Mouse (Mus musculus) cerebellum, adult (tissue): ENCODE results near the gene Cd1d1.
"Not testable (repeated sequence)": the region's sequence is repeated elsewhere in the genome, so short reads cannot be mapped to it uniquely, and the experiment has no call there.

Source experiments
- ATAC-seq: cut with Nextera tagmentation; 2 replicates; pipeline ENCODE4 v1.9.2; 2017; ENCODE audit warnings: mild to moderate bottlenecking, moderate library complexity, mixed read lengths; ENCODE audit not compliant: insufficient number of reproducible peaks, low FRiP score, low TSS enrichment

Gene Cd1d1

DNA sequence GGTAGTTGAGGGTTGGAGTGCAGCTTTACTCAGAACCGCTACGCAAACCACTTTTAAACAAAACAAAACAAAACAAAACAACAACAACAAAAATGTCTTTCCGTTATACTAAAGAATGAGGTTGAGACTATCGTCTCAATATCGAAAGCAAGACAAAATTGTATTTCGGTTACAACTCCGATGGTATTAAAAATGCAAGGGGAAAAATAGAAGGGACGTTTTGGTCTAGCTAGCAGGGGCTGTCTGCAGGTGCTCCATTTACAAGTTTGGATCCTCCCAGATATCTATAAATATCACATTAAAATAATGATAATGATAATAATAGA is at the start of gene Cd1d1:
Gene Cd1d1 (minus strand): TSS at position 27 of the 326 bp plus-strand sequence.
- no peak for ATAC-seq

DNA sequence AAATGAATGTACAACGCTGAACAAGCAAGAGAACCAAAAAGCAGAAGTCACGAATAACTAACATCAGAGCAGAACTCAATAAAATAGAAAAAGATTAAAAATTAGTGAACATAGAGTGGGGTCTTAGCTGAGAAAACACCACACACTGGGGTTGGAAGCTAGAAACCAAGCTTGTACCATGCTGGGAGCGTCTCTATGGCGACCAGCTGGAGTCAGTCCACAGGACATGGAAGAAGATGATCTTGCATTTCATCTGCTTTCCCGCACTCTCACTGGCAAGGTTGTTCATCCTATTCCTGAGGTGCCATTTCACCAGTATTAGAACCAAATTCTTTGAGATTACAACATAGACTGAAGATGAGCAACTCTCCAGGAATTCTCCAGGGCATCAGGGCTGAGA is 48.6 kb upstream of the Cd1d1 start:
- no peak for ATAC-seq

DNA sequence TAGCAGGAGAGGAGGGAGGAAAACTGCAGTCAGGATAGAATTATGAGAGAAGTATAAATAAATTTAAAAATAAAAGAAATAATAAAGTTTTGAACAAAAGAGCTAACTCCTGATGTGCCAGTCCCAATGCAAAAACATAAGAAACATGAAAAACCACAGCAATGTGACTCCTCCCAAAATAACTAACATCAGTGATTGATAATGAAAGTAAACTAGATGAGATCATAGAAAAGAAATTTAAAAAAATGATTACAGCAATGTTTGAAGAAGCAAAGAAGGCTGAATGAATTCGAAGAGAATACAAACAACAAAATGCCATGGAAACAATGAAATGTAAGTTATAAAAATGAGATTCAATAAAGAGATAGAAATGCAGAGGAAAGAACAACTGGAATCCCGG is 42.5 kb upstream of the Cd1d1 start:
- ATAC-seq, result no peak

DNA sequence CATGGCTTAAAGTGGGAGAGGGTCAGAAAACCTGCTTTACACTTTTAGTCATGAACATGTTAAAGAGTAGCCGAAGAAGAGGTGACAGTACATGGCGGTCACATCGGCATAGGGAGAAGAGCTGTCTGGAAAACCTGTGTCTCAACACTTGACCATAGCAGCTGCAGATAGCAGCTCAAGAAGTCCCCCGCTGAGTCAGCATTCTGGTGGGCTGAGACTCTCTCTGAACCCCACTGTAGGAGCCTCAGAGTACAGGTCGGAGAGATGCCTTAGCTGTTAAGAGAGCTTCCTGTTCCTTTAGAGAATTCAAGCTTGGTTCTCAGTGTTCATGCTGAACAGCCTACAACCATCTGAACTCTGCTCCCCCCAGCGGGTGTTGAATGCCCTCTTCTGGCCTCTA is 39.3 kb upstream of the Cd1d1 start:
- ATAC-seq, result no peak

DNA sequence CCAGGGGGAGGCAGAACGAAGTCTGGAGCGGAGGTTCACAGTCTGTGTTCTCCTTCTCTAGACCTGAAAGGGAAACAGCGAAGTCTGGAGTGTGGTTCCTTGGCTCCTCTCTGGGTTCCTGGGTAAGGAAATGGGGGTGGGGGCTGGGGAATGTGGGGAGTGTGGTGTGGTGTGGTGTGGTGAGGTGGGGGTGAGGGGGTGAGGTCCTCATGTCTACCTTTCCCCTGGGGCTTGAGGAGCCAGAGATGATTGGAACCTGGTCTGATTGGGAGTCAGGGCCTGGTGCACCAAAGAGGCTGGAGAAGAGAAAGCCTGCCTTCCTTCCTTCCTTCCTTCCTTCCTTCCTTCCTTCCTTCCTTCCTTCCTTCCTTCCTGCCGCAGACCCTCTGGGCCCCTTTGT is 34.8 kb upstream of the Cd1d1 start:
- ATAC-seq, result no peak

DNA sequence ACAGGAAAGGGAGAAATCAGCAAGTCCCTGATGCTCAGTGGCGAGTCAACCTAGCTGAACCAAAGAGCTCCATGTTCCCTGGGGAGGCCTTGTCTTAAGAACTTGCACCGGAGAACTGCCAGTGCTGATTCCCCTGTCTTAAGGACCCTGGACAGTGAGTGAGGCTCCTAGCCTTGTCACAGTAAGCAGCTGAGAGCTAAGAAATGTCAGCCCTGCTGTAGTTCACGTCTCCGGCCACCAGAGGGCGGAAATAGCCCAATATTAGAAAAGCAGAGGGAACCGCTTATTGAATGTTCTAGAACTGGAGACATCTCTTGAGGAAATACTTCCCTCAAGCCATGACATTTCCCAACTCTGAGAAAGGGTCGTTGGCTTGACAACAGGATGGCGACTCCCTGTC is 34.1 kb upstream of the Cd1d1 start:
- 0 out of 2 replicates have a peak, but pooled peaks have one; percentile 42 for ATAC-seq

DNA sequence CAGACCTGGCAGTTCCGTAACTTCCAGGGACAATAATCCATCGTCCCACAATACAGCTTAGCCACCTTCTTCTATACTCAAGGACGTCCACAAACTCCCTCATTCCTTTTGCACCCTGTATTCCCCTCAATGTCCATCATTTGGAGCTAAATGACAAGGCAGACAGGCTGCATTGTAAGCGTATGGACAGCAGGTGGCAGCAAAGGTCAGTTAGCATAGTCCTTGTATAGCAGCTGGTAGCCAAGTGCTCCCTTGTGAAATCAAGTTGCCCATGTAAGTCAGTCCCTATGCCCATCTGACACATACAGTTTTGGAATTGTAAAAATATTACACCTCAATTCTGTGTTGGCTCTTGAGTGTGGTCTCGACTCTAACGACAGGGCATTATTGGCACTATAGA is 31.6 kb upstream of the Cd1d1 start:
- ATAC-seq, result peak; percentile 46

DNA sequence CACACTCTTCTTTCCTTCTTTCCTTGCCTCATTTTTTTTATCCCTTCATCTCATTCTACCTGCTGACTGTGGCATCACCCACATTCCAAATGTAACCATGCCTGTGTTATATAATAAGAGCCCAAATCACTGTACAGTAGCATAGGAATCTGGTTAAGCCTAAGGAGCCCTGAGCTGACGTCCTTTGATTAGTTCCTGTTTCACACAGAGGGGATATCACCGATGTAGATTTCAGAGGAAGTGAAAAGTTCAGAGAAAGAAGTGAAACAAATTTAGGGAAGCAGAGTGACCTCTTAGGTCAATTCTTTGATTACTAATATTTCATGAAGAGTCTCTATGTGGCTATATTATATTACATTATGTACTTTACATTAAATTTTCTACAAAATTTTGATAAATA is 18.5 kb upstream of the Cd1d1 start:
- ATAC-seq, result no peak

DNA sequence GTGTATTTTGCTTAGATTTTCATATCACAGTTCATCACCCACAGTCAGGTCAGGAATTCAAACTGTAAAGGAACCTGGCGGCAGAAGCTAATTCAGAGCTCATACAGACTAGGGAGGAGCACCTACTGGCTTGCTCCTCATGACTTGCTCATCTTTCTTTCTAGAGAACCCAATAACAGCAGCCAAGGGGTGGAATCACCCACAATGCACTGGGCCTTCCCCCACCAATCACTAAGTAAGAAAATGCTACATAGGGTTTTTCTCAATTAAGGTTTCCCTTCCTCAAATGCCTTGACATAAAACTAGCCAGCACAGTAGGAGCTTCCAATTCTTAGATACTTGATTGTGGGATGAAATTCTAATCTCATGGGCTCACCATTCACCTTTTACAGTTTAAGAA is 17.8 kb upstream of the Cd1d1 start:
- no peak for ATAC-seq

DNA sequence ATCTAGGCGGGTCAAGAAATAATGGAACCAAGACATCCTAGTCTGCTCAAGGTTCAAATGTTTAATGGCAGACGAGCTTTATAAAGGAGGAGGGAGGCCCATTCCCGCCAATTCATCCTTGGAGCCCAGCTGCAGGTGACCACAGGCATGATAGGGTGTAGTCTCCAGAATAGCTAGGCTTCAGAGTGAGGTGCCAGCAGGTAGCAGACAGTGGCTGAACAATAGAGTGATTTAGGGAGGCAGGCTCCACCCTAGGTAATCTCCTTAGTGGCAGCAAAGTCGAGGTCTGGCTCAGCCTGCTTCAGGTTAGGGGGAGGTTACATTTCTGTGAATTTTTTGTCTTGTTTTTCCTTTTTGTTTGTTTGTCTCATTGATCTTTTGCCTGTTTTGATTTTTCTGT is 16.7 kb upstream of the Cd1d1 start:
- ATAC-seq, result no peak

DNA sequence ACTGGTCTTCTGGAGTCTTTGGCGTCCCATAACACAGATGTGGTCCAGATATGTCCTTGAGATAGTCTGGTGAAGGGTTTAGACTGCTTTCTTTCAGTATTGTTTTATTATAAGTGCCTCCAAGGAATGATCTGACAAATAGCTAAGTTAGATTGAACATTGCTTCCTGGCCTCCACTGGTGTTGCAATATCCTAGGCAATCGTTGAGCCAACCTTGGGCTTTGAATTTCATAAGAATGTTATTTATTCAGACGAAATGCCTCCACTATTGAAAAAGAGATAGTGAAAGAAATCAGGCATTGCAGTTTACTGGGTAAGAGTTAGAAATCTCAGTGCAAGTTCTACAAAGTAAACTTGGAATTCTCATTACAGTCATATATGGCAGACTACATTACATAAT is 13.2 kb upstream of the Cd1d1 start:
- not testable (repeated sequence) for ATAC-seq

DNA sequence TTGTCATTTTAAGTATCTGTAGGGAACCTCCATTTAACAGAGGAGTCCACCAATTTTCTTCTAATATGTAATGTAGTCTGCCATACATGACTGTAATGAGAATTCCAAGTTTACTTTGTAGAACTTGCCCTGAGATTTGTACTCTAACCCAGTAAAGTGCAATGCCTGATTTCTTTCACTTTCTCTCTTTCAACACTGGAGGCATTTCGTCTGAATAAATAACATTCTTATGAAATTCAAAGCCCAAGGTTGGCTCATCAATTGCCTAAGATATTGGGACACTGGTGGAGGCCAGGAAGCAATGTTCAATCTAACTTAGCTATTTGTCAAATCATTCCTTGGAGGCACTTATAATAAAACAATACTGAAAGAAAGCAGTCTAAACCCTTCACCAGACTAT is 9.0 kb upstream of the Cd1d1 start:
- not testable (repeated sequence) for ATAC-seq

DNA sequence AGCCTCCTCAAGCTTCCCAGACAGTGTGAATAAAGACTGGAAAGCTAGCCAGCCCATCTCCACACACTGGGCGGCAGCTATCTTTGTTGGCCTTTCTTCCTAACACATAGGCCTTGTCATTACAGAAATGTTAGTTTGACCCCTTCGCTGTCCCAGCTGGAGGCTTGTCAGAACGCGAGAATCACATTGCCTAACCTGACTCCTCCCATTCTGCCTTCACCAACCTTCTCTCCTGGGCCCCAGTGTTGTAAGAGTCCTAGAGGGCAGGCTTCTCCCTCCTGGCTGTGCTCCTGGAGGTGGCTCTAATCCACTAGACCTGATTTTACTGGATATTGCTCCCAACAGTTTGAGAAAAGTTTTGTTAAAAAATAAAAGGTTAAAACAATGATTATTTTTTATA is 1.4 kb upstream of the Cd1d1 start:
- no peak for ATAC-seq

DNA sequence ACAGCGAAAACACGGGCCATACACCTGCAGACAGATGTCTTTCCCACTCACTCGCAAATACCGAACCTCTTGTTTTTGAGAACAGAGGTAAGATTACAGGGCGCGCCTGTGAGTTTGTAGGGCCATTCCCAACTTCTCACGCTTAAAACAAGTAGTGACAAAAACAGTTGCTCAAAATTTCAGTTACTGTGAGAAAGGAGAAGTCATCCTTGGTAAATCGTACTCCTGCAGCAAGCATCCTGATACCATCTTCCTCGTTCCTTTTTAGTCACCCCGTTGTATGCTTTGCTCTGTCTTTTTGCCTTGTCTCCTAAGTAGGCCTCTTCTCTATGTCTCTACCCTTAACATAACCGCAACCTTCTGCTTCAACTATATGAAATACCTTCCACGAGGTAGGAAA is 810 bp upstream of the Cd1d1 start:
- no peak for ATAC-seq

DNA sequence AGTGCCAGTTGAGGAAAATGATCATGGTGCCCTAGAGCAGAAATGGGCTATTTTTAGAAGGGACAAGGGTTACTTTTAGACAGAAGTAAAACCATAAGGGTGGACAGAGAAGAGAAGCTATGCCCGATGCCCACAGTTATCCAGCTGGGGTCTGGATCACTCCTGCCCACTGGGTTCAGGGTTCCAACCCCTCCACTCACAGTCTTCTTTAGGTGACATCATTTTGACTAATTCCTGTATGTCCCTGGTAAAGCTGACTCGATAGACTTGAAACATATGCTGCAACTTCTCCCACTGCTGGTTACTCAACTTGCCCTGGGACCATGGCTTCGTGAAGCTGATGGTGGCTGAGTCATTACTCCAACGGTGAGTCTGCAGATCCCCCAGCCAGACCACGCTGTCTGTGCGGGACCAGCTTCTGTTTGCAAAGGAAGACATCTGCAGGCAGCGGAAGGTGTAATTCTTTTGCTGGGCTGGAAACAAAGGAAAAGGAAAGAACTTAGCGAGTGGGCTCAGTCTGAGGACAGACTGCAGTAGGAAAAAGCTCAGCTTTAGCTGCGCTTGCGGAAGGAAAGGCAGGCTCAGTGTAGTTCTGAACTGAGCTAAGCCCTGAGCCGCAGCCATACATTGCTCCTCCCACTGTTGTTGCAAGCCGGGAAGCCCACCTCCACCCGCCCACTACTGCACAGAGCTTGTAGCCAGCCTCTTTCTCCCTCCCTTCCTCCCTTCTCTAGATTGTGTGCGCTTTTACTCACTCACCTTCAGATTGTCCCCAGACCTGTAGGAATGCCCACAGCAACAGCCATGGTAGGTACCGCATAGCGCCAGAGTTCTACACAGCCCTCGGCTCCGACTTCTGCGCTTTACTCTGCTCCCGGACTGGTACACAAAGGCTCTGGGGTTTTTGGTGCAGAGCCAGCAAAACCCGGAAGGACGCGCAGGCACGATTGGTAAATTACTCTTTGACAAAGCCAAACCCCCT is 517 bp downstream of the Cd1d1 start:
- peak; percentile 84 for ATAC-seq

DNA sequence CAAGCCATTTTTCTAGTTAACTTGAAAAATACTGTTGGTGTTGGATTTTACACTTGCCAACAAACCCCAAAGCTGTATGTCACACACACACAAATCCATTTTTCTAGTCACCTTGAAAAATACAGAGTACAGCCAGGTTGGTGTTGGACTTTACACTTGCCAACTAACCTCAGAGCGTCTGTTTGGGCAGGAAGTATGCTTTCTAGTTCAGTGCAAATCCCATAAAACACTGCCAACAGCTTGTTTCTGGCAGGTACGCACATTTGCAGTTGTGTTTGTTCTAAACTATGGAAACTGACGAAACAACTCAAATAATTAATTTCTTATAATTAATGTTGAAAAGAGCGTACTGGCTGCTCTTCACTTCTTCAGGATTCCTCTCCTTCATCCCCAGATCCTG is 3.1 kb downstream of the Cd1d1 start:
- no peak for ATAC-seq

DNA sequence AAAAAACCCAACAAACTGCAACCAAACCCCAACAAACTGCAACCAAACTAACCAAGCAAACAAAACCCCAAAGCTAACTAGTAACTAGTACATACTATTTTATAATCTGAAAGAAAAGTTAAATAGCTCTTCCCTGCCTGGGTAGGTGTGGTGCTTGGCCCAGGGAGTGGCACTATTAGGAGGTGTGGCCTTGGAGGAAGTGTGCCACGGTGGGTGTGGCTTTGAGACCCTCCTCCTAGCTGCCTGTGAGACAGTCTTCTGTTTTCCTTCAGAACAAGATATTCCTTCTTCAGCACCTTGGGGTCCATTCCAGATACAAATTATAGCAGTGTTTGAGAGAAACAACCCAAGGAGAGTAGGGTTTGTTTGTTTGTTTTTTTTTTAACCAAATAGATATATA is 3.9 kb downstream of the Cd1d1 start:
- no peak for ATAC-seq

DNA sequence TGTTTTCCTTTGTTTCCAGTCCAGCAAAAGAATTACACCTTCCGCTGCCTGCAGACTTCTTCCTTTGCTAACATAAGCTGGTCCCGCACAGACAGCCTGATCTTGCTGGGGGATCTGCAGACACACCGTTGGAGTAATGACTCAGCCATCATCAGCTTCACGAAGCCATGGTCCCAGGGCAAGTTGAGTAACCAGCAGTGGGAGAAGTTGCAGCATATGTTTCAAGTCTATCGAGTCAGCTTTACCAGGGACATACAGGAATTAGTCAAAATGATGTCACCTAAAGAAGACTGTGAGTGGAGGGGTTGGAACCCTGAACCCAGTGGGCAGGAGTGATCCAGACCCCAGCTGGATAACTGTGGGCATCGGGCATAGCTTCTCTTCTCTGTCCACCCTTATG is 12.3 kb downstream of the Cd1d1 start:
- not testable (repeated sequence) for ATAC-seq

DNA sequence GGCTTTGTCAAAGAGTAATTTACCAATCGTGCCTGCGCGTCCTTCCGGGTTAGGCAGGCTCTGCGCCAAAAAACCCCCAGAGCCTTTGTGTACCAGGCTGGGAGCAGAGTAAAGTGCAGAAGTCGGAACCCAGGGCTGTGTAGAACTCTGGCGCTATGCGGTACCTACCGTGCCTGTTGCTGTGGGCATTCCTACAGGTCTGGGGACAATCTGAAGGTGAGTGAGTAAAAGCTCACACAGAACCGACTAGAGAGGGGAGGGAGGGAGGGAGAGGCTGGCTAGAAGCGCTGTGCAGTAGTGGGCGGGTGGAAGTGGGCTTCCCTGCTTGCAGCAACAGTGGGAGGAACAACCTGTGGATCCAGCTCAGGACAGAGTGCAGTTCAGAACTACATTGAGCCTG is 12.8 kb downstream of the Cd1d1 start:
- no peak for ATAC-seq

DNA sequence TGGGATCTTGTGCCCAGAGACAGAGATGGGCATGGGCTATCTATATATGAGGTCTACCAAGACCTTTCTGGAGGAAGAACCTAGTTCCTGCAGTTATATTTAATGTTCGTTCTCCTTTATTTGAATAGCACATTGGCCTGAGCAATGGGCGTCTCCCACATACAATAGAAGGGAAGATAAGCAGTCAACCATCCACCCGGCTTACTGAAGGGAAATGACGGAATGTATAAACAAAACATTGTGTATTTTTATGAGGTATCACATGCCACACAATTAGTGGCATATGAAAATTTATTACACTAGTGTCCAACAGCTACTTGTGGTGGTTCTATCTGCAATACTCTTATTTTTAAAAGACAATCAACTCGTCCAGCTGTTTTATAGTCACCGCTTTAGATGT is 15.9 kb downstream of the Cd1d1 start:
- ATAC-seq, result no peak

DNA sequence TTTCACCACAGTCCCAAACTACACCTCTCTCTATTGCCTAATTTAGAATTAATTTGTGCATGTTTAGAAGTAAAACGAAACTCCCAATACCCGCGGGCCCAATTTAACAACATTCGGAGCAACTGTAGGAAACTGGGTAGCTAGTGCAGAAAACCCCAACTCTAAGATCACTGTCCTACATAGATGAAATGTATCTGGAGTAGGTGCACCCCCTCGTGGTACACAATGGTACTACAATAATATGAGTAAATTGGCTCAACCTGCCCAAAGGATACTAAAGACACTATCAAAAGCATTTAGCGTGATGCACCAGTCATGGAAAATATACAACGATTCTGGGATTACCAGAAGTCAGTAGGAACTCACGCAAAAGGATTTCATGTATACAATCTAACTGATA is 22.7 kb downstream of the Cd1d1 start:
- ATAC-seq, result peak; percentile 81

DNA sequence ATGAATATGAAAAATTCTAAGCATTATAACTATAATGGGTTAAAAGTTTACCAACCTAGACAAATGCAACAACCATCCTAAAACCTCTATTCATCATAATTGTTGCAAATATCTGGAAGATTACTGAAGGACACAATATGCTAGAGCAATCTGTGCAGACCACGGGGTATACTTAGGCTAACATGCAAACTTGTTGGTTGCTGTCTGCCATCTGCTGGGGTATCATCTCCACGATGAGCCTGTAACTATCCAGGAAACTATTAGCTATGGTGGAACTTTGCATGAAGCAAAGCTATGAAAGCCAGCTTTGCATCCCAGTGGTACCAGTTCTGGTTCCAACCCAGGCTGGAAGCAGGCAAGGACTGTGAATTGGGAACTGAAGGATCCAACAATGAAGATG is 24.1 kb downstream of the Cd1d1 start:
- ATAC-seq, result no peak
